Mouse (Mus musculus): ENCODE data around the gene Golm1. TPM values are rescaled to one million over a fixed set of nuclear protein-coding genes. Genes with fewer than 3 reads are reported as not detected.
"Not testable (repeated sequence)": the region's sequence is repeated elsewhere in the genome, so short reads cannot be mapped to it uniquely, and the experiment has no call there.

The Golm1 gene
- polyA plus RNA-seq, 1 experiment from 2014 or later = 97.5 TPM

DNA sequence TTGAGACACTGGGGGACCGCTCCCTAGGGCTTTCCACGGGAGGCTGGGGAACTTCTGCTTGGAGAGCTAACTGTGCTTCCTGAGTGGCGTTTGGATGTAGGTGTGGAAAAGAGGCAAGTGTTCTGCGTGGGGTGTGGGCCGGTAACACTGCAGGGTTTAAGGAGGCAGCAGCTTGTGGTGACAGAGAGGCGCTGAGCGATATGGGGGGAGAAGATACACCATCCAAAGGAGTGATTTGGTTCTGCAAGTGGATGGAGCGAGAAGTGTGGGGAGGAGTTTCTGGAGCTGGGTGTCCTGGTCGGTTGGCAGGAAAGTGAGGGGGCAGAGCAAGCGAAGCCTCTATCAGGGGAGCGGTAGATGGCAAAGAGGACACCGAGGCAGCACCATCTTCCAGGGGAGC, 27.9 kb upstream of the Golm1 start:
- Histone ChIP-seq H3K4me1 (ENCODE audit: control insufficient read depth, insufficient read depth, low read length) (no peaks in the 10 kb centered on the region), H3K27ac (replicated peaks; ENCODE audit: low read depth, low read length) (no peak overlapping the region), H3K4me3 (ENCODE audit: low read depth, low read length) (no peak overlapping the region), H3K36me3 (replicated peaks; ENCODE audit: control insufficient read depth, insufficient read depth, low read depth, low read length) (no peaks in the 10 kb centered on the region), H3K27me3 (ENCODE audit: control insufficient read depth, insufficient read depth, low read length) (no peaks in the 10 kb centered on the region), H3K9ac (replicated peaks; ENCODE audit: low read length) (no peak overlapping the region), H3K9me3 (replicated peaks; ENCODE audit: control insufficient read depth, low read length) (no peaks in the 10 kb centered on the region), H3K4me2 (ENCODE audit: low read depth, low read length) (no peak overlapping the region)
- no peak for DNase-seq (ENCODE audit: low spot score)
- 83% methylated on average over 12 of the region's 12 CpGs for WGBS
- ATAC-seq (replicated peaks; ENCODE audit: insufficient number of reproducible peaks, low FRiP score, low TSS enrichment, low read depth) = no peak

DNA sequence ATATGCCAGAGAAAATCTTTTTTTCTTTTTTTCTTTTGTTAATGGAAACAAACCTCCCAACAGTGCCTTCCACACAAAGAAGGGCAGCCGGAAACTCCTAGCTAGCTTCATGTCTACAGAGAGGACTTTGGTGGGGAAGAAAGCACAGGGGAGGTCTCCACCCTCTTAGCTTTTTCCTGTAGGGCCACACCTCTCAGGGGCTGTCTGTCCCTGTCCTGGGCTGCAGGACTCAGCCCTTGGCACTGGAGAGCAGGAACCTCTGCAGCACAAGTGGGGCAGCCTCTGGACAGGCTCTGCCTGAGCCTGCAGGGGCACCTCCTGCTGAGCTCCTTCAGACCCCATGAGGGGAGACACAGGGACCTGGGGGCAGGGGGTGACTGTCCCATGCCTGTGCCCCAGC, 24.5 kb upstream of the Golm1 start:
- not testable (repeated sequence) for H3K4me2 ChIP-seq (ENCODE audit: low read depth, low read length); DNase-seq (ENCODE audit: low spot score); H3K36me3 ChIP-seq (replicated peaks; ENCODE audit: control insufficient read depth, insufficient read depth, low read depth, low read length); H3K9me3 ChIP-seq (replicated peaks; ENCODE audit: control insufficient read depth, low read length); H3K4me3 ChIP-seq (ENCODE audit: low read depth, low read length); H3K27me3 ChIP-seq (ENCODE audit: control insufficient read depth, insufficient read depth, low read length); H3K27ac ChIP-seq (replicated peaks; ENCODE audit: low read depth, low read length); H3K4me1 ChIP-seq (ENCODE audit: control insufficient read depth, insufficient read depth, low read length); H3K9ac ChIP-seq (replicated peaks; ENCODE audit: low read length); ATAC-seq (replicated peaks; ENCODE audit: insufficient number of reproducible peaks, low FRiP score, low TSS enrichment, low read depth)
- WGBS = 53% methylated on average over 1 of the region's 1 CpGs

DNA sequence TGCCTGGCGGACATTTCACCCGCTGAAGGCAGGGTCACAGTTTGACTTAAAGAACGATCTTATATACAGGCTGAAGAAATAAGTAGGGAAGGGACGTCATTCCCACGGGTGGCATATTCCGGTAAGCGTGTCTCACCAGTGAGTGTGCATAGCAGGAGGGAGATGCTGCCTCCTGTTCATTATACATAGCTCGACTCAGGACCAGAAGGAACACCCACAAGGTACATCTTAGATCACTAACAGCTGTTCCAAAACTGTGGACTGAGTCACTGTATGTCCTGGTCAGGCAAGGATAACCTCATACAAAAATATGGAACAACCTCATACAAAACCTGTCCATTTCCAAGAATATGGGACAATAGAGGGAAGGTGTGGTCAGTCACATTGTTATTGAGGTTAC, 23.5 kb upstream of the Golm1 start:
- H3K4me1 ChIP-seq (ENCODE audit: control insufficient read depth, insufficient read depth, low read length) = no peaks in the 10 kb centered on the region
- no peaks in the 10 kb centered on the region for H3K36me3 ChIP-seq (replicated peaks; ENCODE audit: control insufficient read depth, insufficient read depth, low read depth, low read length)
- no peak for ATAC-seq (replicated peaks; ENCODE audit: insufficient number of reproducible peaks, low FRiP score, low TSS enrichment, low read depth)
- H3K4me3 ChIP-seq (ENCODE audit: low read depth, low read length) = no peak overlapping the region
- DNase-seq (ENCODE audit: low spot score) = no peak
- H3K9ac ChIP-seq (replicated peaks; ENCODE audit: low read length) = no peak overlapping the region
- H3K4me2 ChIP-seq (ENCODE audit: low read depth, low read length) = no peak overlapping the region
- WGBS = 87% methylated on average over 8 of the region's 8 CpGs
- no peaks in the 10 kb centered on the region for H3K27me3 ChIP-seq (ENCODE audit: control insufficient read depth, insufficient read depth, low read length)
- no peaks in the 10 kb centered on the region for H3K9me3 ChIP-seq (replicated peaks; ENCODE audit: control insufficient read depth, low read length)
- H3K27ac ChIP-seq (replicated peaks; ENCODE audit: low read depth, low read length) = no peak overlapping the region

DNA sequence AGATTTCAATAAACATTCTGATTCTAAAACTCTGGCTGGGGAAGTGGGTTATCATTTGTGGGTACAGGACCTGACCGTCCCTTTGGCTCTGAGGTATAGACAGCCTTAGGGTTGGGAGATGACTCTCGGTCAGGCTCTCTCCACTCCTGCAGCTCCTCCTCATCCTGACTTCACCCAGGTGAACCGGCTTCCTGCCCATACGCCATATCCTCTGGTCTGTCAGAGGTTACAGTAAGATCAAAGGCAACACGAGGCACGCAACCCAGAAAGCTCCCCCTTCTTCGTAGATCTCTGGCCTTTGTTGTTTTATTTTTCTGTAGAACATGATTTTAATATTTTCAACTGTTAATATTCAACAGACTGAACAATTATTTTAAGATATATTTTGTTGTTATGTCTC, 20.2 kb upstream of the Golm1 start:
- ATAC-seq (replicated peaks; ENCODE audit: insufficient number of reproducible peaks, low FRiP score, low TSS enrichment, low read depth) (no peak), DNase-seq (ENCODE audit: low spot score) (no peak)
- Histone ChIP-seq H3K4me2 (ENCODE audit: low read depth, low read length) (no peak overlapping the region), H3K36me3 (replicated peaks; ENCODE audit: control insufficient read depth, insufficient read depth, low read depth, low read length) (no peaks in the 10 kb centered on the region), H3K4me3 (ENCODE audit: low read depth, low read length) (no peak overlapping the region), H3K9ac (replicated peaks; ENCODE audit: low read length) (no peak overlapping the region), H3K4me1 (ENCODE audit: control insufficient read depth, insufficient read depth, low read length) (no peaks in the 10 kb centered on the region), H3K27ac (replicated peaks; ENCODE audit: low read depth, low read length) (no peak overlapping the region), H3K27me3 (ENCODE audit: control insufficient read depth, insufficient read depth, low read length) (no peaks in the 10 kb centered on the region), H3K9me3 (replicated peaks; ENCODE audit: control insufficient read depth, low read length) (no peaks in the 10 kb centered on the region)
- 84% methylated on average over 7 of the region's 7 CpGs for WGBS

DNA sequence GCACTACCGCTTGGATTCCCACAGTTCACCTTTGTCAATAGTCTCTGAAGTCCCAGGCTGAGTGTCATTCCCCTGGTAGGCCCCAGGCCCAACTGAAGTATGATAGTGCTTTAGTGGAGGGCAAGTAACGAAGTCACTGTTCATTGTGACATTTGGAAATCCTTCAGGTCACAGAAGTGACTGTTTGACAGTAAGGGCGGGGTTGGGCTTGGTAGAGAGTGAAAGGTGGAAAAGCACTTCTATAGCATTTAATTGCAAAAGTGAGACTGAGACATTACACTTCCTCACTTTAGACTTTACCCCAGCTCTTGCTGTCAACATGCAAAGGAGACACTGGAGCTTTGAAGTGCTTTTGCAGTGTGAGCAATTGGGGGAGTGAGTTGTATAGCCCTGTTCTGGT, 18.4 kb upstream of the Golm1 start, which contains the start of gene 4921517D22Rik:
4921517D22Rik (minus strand) TSS at position 101 of the 400 bp plus-strand sequence.
- Histone ChIP-seq H3K9ac (replicated peaks; ENCODE audit: low read length) (no peak within 1 kb of the TSS), H3K9me3 (replicated peaks; ENCODE audit: control insufficient read depth, low read length) (no peaks in the 10 kb centered on the region), H3K4me3 (ENCODE audit: low read depth, low read length) (no peak within 1 kb of the TSS), H3K27ac (replicated peaks; ENCODE audit: low read depth, low read length) (no peak within 1 kb of the TSS), H3K36me3 (replicated peaks; ENCODE audit: control insufficient read depth, insufficient read depth, low read depth, low read length) (no peaks in the 10 kb centered on the region), H3K27me3 (ENCODE audit: control insufficient read depth, insufficient read depth, low read length) (no peaks in the 10 kb centered on the region), H3K4me2 (ENCODE audit: low read depth, low read length) (no peak within 1 kb of the TSS), H3K4me1 (ENCODE audit: control insufficient read depth, insufficient read depth, low read length) (no peaks in the 10 kb centered on the region)
- 82% methylated on average over 3 of the region's 3 CpGs for WGBS
- DNase-seq (ENCODE audit: low spot score) (no peak), ATAC-seq (replicated peaks; ENCODE audit: insufficient number of reproducible peaks, low FRiP score, low TSS enrichment, low read depth) (no peak)

DNA sequence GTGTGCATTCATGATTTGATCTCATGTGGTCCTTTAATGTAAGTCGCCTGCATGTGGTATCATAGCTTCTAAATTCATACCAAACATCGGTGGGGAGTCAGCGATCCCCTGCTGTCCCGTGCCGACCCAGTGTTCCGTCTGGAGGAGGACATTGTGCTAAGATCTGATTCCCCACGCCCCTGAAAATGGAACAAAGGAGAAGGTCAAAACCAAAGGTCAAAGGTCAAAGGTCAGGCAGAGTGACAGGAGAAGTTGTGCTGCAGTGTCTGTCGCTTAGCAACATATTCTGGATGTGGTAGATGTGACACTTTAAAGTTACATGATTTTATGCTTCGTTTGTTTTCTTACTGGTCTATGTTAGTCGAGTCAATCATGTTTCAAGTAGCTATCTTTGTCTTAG, 15.9 kb upstream of the Golm1 start:
- Histone ChIP-seq H3K27ac (replicated peaks; ENCODE audit: low read depth, low read length) (no peak overlapping the region), H3K4me3 (ENCODE audit: low read depth, low read length) (no peak overlapping the region), H3K4me2 (ENCODE audit: low read depth, low read length) (no peak overlapping the region), H3K27me3 (ENCODE audit: control insufficient read depth, insufficient read depth, low read length) (no peaks in the 10 kb centered on the region), H3K4me1 (ENCODE audit: control insufficient read depth, insufficient read depth, low read length) (no peaks in the 10 kb centered on the region), H3K9ac (replicated peaks; ENCODE audit: low read length) (no peak overlapping the region), H3K36me3 (replicated peaks; ENCODE audit: control insufficient read depth, insufficient read depth, low read depth, low read length) (no peaks in the 10 kb centered on the region), H3K9me3 (replicated peaks; ENCODE audit: control insufficient read depth, low read length) (no peaks in the 10 kb centered on the region)
- DNase-seq (ENCODE audit: low spot score) (no peak), ATAC-seq (replicated peaks; ENCODE audit: insufficient number of reproducible peaks, low FRiP score, low TSS enrichment, low read depth) (no peak)
- 55% methylated on average over 10 of the region's 10 CpGs for WGBS

DNA sequence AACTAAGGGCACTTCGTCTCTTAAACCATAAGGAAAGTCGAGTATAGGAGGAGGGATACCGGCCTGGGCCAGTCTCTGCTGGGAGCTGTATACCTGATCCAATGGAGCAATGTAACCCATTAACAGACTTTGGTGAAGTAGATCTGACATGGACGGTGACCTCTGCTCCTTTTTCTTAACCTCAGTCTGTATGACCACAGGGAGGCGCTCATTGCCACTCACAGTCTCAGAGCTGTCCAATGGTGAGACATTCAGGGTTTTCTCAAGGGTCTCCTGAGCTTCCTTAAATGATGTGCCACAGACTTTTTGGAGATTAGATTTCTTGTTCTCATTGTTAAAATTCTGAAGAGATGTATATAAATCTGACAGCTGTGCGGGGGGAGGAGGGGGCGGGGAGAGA, 15.0 kb upstream of the Golm1 start:
- Histone ChIP-seq H3K9ac (replicated peaks; ENCODE audit: low read length) (no peak overlapping the region), H3K27ac (replicated peaks; ENCODE audit: low read depth, low read length) (no peak overlapping the region), H3K4me3 (ENCODE audit: low read depth, low read length) (no peak overlapping the region), H3K27me3 (ENCODE audit: control insufficient read depth, insufficient read depth, low read length) (no peaks in the 10 kb centered on the region), H3K4me2 (ENCODE audit: low read depth, low read length) (no peak overlapping the region), H3K9me3 (replicated peaks; ENCODE audit: control insufficient read depth, low read length) (no peaks in the 10 kb centered on the region), H3K36me3 (replicated peaks; ENCODE audit: control insufficient read depth, insufficient read depth, low read depth, low read length) (no peaks in the 10 kb centered on the region), H3K4me1 (ENCODE audit: control insufficient read depth, insufficient read depth, low read length) (no peaks in the 10 kb centered on the region)
- ATAC-seq (replicated peaks; ENCODE audit: insufficient number of reproducible peaks, low FRiP score, low TSS enrichment, low read depth) = no peak
- 76% methylated on average over 7 of the region's 7 CpGs for WGBS
- DNase-seq (ENCODE audit: low spot score) = no peak

DNA sequence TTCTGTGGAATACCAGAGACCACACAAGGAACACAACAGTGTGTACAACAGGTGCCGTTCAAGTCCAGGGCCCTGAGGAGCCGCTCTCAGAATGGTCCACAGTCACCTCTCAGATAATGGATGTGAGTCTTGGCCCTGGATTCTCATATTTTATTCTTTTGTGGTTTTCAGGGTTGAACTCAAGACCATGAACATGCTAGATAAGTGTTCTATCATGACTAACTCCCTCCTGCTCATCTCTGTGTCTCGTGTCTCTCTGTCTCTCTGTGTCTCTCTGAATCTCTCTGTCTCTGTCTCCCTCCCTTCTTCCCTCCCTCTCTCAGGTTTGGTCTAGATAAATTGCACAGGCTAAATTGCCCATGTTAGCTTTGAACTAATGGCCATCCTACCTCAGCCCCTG, 14.2 kb upstream of the Golm1 start:
- Histone ChIP-seq H3K36me3 (replicated peaks; ENCODE audit: control insufficient read depth, insufficient read depth, low read depth, low read length) (no peaks in the 10 kb centered on the region), H3K27ac (replicated peaks; ENCODE audit: low read depth, low read length) (no peak overlapping the region), H3K27me3 (ENCODE audit: control insufficient read depth, insufficient read depth, low read length) (no peaks in the 10 kb centered on the region), H3K4me3 (ENCODE audit: low read depth, low read length) (no peak overlapping the region), H3K9me3 (replicated peaks; ENCODE audit: control insufficient read depth, low read length) (no peaks in the 10 kb centered on the region), H3K4me2 (ENCODE audit: low read depth, low read length) (no peak overlapping the region), H3K9ac (replicated peaks; ENCODE audit: low read length) (no peak overlapping the region), H3K4me1 (ENCODE audit: control insufficient read depth, insufficient read depth, low read length) (no peaks in the 10 kb centered on the region)
- DNase-seq (ENCODE audit: low spot score) = no peak
- no peak for ATAC-seq (replicated peaks; ENCODE audit: insufficient number of reproducible peaks, low FRiP score, low TSS enrichment, low read depth)
- WGBS = 84% methylated on average over 3 of the region's 3 CpGs

Data from embryonic facial prominence, embryonic 11.5 days (tissue).